10 mouse cellular contexts compared by ENCODE assay signal in genomic region chr4:22095257-22096031, GRCm38 (mm10).
DNase-seq lines count a peak whose midpoint lies in the region; ATAC-seq and TF ChIP-seq lines count a peak whose summit lies in the region.
"Had no signal": no experiment of that assay in that cellular context is flagged by ENCODE, and none has a peak within 500 bp of the region (broad histone marks: within the 10 kb centered on the region; RNA-seq: fewer than 3 reads in every experiment).

No protein-coding gene starts in this region.

- 35% methylated on average over 11 of the region's 11 CpGs for WGBS in embryonic facial prominence, embryonic 11.5 days
- WGBS in hindbrain, embryonic 15.5 days, result 15% methylated on average over 11 of the region's 11 CpGs
- WGBS in neural tube, embryonic 12.5 days, result 28% methylated on average over 11 of the region's 11 CpGs

- H3K9me3 ChIP-seq in embryonic facial prominence, embryonic 11.5 days (replicated peaks; ENCODE audit: control insufficient read depth, low read length), result no peaks in the 10 kb centered on the region
- H3K9me3 ChIP-seq in hindbrain, embryonic 15.5 days, result no peaks in the 10 kb centered on the region
- H3K9me3 ChIP-seq in neural tube, embryonic 12.5 days, result no peaks in the 10 kb centered on the region
- H3K9me3 ChIP-seq: liver, embryonic 13.5 days had no signal

- H3K27me3 ChIP-seq in embryonic facial prominence, embryonic 11.5 days (ENCODE audit: control insufficient read depth, insufficient read depth, low read length), result no peaks in the 10 kb centered on the region
- no peaks in the 10 kb centered on the region for H3K27me3 ChIP-seq in hindbrain, embryonic 15.5 days
- no peaks in the 10 kb centered on the region for H3K27me3 ChIP-seq in neural tube, embryonic 12.5 days (replicated peaks)
- H3K27me3 ChIP-seq: liver, embryonic 13.5 days had no signal

- H3K27ac ChIP-seq in layer of hippocampus, adult 2 months, result peak overlapping the region; percentile 37
- no peak overlapping the region for H3K27ac ChIP-seq in embryonic facial prominence, embryonic 11.5 days (replicated peaks; ENCODE audit: low read depth, low read length)
- peak overlapping the region; percentile 73 for H3K27ac ChIP-seq in hindbrain, embryonic 15.5 days (replicated peaks)
- H3K27ac ChIP-seq in neural tube, embryonic 12.5 days, result no peak overlapping the region
- H3K27ac ChIP-seq: liver, embryonic 13.5 days had no signal

- no peak overlapping the region for H3K4me3 ChIP-seq in layer of hippocampus, adult 2 months
- no peak overlapping the region for H3K4me3 ChIP-seq in embryonic facial prominence, embryonic 11.5 days (ENCODE audit: low read depth, low read length)
- H3K4me3 ChIP-seq in hindbrain, embryonic 15.5 days, result no peak overlapping the region
- no peak overlapping the region for H3K4me3 ChIP-seq in neural tube, embryonic 12.5 days
- H3K4me3 ChIP-seq: liver, embryonic 13.5 days had no signal

- no peak overlapping the region for H3K9ac ChIP-seq in embryonic facial prominence, embryonic 11.5 days (replicated peaks; ENCODE audit: low read length)
- H3K9ac ChIP-seq in hindbrain, embryonic 15.5 days, result no peak overlapping the region
- H3K9ac ChIP-seq in neural tube, embryonic 12.5 days, result no peak overlapping the region
- H3K9ac ChIP-seq: liver, embryonic 13.5 days had no signal

- no peak overlapping the region for H3K4me2 ChIP-seq in embryonic facial prominence, embryonic 11.5 days (ENCODE audit: low read depth, low read length)
- peak overlapping the region; percentile 26; the same call in 1 of the 2 replicates for H3K4me2 ChIP-seq in hindbrain, embryonic 15.5 days
- peak overlapping the region; percentile 17; the same call in 1 of the 2 replicates for H3K4me2 ChIP-seq in neural tube, embryonic 12.5 days (replicated peaks)
- H3K4me2 ChIP-seq: liver, embryonic 13.5 days had no signal

- no peak for TF ChIP-seq CTCF in layer of hippocampus, adult 2 months (conservative IDR thresholded peaks at IDR 0.05)

- peak; percentile 62; the same call in 1 of the 2 replicates for ATAC-seq in embryonic facial prominence, embryonic 11.5 days (replicated peaks; ENCODE audit: insufficient number of reproducible peaks, low FRiP score, low TSS enrichment, low read depth)
- peak; percentile 81 for ATAC-seq in hindbrain, embryonic 15.5 days (ENCODE audit: low FRiP score, low read depth)
- ATAC-seq in neural tube, embryonic 12.5 days (ENCODE audit: low FRiP score, low read depth), result peak; percentile 75

- no peak for DNase-seq in layer of hippocampus, adult 2 months (ENCODE audit: low spot score in 2 of 2)
- DNase-seq in layer of hippocampus, adult 9-10 months (ENCODE audit: low spot score), result no peak
- peak; percentile 25 for DNase-seq in embryonic facial prominence, embryonic 11.5 days (ENCODE audit: low spot score)
- no peak for DNase-seq in layer of hippocampus, adult 9-11 months
- DNase-seq in heart, adult 18-20 months, result no peak
- DNase-seq in layer of hippocampus, adult 8-10 months (ENCODE audit: low spot score in 2 of 2), result no peak
- DNase-seq: adrenal gland, postnatal 10 days; liver, embryonic 13.5 days had no signal

- H3K4me1 ChIP-seq in embryonic facial prominence, embryonic 11.5 days (ENCODE audit: control insufficient read depth, insufficient read depth, low read length), result no peaks in the 10 kb centered on the region
- H3K4me1 ChIP-seq in hindbrain, embryonic 15.5 days (replicated peaks), result peaks cover 24% of the 10 kb centered on the region
- H3K4me1 ChIP-seq in neural tube, embryonic 12.5 days, result peaks cover 9% of the 10 kb centered on the region; the same call in 1 of the 2 replicates
- H3K4me1 ChIP-seq: liver, embryonic 13.5 days had no signal

- no peaks in the 10 kb centered on the region for H3K36me3 ChIP-seq in embryonic facial prominence, embryonic 11.5 days (replicated peaks; ENCODE audit: control insufficient read depth, insufficient read depth, low read depth, low read length)
- no peaks in the 10 kb centered on the region for H3K36me3 ChIP-seq in hindbrain, embryonic 15.5 days
- no peaks in the 10 kb centered on the region for H3K36me3 ChIP-seq in neural tube, embryonic 12.5 days
- H3K36me3 ChIP-seq: liver, embryonic 13.5 days had no signal

Comparison
In these comparisons a context has a peak if more than half of its experiments do, and no peak if none do; other contexts are left out.
1. H3K27ac ChIP-seq: peak in layer of hippocampus, adult 2 months (single experiment) and hindbrain, embryonic 15.5 days (single experiment); none in embryonic facial prominence, embryonic 11.5 days (single experiment) and neural tube, embryonic 12.5 days (single experiment).
2. Peak in every context shown above with its lines, with median percentiles within 50 percentile points of each other: ATAC-seq.